Mouse (Mus musculus) right cerebral cortex, adult 2 months (tissue): Measurements from ENCODE around the gene March11.

ENCODE experiments used
- DNase-seq, 2 experiments: peaks; one replicate each; pipeline ENCODE4 v3.0.0; 2021 to 2022; ENCODE audit warnings: low spot score in 2 of 2

The March11 gene

GRCm38 (mm10) chr15:26373759-26374158 is 64.9 kb downstream of the March11 start:
- DNase-seq = no peak

DNA sequence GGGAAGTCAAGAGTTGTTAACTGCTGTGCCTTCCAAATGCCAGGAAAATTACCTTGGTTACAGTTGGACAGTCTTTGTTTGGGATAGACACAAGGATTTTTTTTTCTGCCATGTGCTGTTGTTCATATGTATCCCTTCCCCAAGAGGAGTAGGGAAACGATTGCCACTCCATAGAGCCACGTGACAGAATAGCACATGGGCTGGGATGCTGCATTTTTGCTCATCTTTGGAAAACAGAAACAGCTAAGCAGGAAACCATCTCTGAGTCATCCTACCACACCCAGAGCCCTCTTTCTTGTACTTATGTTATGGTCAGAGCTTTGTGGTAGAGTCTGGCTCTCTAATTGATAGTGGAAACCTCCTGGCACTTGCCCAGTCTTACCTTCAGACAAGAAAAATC is 65.4 kb downstream of the March11 start:
- DNase-seq = no peak

DNA sequence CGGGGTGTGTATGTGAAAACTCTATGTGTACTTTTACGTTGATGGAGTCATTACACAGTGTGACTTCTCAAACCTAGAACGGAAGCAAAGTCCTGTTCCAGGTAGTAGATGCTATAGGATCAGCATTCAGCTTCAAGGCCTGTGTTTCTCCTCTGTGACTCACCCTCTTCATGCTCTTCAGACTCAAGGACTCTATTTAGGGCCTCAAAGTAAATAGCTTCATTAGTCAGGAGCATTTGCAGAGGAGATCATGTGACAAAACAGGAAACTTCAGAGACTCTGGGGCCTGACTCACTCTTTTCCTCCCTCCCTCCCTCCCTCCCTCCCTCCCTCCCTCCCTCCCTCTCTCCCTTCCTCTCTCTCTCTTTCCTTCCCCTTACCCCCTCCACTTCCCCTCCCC is 66.1 kb downstream of the March11 start:
- no peak for DNase-seq

DNA sequence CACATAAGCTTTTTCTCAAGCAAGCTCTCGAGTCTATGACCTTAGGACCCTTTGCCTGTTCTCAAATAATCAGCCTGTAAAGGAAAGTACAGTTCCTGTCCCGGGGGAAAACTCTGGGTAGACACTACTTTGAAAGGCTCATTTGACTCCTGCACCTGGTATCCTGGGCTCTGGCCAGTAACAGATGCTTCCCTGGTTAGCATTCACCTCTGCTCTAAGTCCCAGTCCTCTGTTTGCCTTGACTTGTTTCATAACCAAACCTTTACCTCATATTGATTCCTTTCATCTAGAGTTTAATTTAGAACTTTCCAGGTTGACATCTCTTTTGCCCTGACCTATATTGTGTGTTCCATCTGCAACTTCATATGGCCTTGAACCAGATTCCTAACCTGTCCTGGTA is 68.5 kb downstream of the March11 start:
- no peak for DNase-seq

GRCm38 (mm10) chr15:26378879-26379278 is 70.0 kb downstream of the March11 start:
- DNase-seq = no peak

DNA sequence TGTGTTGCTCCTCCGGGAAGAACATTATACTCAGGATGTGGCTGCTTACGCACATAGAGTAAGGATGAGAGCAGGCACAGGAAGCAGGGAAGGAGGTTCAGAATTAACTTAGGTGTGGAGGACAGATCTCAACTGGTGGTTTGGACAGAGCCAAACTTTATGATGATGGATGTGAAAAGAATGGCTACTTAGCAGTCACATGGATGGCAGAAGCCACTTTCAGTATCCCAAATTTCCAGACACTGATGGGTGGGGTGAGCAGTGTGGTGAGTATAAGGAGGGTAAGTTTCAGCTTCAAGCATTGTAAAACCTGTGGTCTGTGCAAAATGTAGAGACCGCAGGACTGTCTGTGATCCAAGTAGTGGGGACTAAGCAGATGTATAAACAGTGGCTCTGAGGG is 71.0 kb downstream of the March11 start:
- DNase-seq = no peak

GRCm38 (mm10) chr15:26380844-26381243 is 72.0 kb downstream of the March11 start:
- no peak for DNase-seq

- no peak for DNase-seq
Observed at GRCm38 (mm10) chr15:26390001-26390400, 81.2 kb downstream of the March11 start.

DNA sequence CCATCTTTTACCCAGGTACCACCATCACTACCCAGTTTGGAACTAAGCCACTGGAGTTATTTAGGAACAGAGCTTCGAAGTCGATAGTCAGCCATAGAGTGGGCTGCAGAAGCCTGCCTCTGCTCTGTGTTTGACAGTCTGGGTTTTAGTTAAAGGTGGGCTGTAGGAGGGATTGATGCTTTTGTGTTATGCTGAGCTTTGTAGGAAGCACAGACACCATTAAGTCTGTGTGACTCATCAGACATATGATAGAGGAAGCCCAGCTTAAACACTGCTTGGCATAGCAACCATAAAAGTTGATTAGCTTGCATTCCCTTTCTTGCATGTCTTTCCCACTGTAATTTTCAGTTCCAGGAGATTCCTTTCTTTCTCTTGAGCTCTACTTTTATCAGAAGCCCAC is 87.7 kb downstream of the March11 start:
- DNase-seq = peak in 1 of 2 experiments; percentile 29

DNA sequence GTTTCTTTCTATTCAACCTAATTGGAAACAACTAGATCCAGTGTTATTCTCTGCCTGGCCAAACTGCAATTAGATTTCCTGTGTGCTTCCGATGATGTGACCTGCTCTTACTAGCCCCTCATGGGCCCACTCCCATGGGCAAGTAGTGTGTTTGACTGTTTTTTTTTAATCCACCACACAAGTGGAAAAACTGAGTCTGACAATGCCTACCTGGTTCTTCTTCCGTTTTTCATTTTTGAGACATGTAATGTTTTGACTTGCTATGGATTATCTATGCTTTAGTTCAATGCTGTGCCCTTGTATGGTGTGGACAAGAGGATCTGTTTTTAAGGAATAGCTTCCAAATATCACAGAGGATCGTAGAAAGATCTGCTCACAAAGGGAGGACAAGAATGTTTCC is 116.4 kb downstream of the March11 start:
- no peak for DNase-seq

DNA sequence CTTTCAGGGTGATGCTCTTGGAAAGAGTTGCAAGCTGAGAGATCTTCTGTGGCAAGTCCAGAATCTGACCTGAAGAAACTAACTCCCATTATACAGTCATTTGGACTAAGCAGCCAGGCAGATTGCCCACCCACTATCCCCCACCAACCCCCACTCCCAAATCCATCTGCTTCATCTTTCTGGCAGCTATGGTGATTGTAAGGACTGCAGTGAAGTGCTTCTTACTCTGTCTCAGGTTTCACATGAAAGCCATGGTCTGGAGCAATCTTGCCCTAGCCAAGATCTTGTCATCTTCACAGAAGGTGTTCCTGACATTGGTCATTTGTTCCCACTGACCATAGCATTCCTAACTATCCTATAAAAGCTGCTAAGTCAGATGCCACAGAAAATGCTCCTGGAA is 117.4 kb downstream of the March11 start:
- DNase-seq = no peak

GRCm38 (mm10) chr15:26430565-26430964 is 121.7 kb downstream of the March11 start:
- DNase-seq = no peak

GRCm38 (mm10) chr15:26432676-26433075 is 123.8 kb downstream of the March11 start:
- peak; percentile 39 to 49 for DNase-seq

DNA sequence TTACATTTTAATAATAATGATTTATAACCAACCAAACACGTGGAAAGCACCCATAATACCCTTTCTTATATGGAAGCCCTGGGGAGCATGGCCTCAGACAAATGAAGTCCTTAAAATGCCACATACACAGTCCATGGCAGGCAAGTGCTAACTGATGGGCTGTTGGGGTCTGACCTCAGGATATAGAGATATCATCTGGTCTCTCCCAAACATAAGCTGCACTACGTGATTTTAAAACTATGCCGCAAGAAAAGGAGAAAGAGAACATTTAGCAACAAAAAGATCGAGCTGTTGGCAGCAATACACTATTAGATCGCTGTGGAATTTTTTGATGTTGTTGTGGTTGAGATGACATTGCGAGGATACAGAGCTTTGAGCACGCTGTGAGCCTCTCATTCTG is 126.9 kb downstream of the March11 start:
- DNase-seq = no peak

DNA sequence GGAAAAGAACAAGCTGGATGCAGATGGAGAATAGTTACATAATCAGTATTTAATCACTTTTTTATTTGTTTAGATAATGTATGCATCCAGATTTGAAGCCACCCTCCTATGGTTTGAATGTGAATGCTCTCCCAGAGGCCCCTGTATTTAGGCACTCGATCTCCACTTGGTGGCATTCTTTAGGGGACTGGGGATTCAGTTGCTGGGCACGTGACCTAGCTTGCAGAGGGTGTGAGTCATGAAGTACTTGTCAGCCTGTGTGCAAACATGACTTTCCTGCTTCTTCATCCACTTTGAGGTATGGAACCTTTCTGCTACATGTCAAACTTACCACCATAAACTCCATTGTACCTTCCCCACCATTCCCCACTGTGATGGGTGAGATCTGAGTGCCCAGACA is 128.3 kb downstream of the March11 start:
- DNase-seq = no peak
